Mouse (Mus musculus) adrenal gland (tissue): ENCODE measurements around the gene Cdc42ep2.
"Not testable (repeated sequence)": the region's sequence is repeated elsewhere in the genome, so short reads cannot be mapped to it uniquely, and the experiment has no call there.

Source experiments
- intact Hi-C: fragments of 180-260 bp; cut with DNase I; formaldehyde crosslinking; loops from one replicate; pipeline ENCODE4 v1.15.1; 2025

Cdc42ep2 gene

DNA sequence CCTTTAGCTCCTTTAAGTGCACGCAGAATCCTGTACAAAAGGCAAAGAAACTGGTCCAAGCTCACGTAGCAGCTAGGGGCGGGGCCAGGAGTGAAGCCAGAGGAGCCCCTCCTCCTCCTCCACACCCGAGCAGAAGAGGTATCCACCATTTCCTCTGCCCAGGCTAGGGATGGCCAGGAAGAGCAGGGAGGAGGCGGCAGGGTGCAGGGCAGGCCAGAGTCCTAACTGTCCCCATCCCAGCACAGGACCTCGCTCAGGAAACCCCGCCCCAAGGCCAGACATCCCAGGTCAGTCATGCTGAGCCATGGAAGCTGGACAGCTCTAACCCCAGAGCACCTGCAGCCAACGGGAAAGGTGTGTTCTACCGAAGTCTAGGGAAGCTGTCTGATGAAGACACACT is 2.9 kb downstream of the Cdc42ep2 start:
- intact Hi-C loops: no loop called here

DNA sequence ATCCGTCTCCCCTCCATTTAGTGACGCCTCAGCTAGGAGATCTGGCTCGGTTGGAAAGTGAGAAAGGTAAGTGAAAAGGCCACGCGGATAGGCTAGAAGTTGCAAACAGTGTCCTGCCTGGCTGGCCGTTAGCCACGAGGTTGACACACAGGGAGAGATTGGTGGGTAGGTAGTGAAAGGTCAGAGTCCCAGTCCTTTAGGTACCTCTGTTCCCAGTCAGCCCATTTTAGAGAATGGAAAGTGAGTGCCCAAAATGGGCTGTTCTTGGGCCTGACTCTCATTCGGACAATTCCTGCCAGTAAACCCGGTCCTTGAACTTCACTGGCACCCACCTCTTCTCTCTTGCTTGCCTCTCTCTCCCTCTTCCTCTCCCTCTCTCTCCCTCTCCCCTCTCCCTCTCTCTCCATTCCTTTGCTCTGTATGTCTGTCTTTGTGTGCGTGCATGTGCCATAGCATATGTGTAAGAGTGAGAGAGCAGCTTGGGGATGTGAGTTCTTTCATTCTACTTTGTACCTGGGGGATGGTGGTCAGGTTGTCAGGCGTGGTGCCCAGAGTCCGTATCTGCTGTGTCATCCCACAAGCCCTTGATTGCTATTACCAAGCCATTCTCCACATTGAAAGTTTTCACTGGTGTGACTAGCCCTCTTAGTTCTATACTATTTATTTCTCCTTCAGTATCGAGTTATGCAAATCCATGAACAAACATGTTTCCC is 11.5 kb downstream of the Cdc42ep2 start, which contains the start of gene Dpf2:
Gene Dpf2, minus strand, starts transcription at position 4 of the 713 bp plus-strand sequence.
- intact Hi-C loops: no loop called here

DNA sequence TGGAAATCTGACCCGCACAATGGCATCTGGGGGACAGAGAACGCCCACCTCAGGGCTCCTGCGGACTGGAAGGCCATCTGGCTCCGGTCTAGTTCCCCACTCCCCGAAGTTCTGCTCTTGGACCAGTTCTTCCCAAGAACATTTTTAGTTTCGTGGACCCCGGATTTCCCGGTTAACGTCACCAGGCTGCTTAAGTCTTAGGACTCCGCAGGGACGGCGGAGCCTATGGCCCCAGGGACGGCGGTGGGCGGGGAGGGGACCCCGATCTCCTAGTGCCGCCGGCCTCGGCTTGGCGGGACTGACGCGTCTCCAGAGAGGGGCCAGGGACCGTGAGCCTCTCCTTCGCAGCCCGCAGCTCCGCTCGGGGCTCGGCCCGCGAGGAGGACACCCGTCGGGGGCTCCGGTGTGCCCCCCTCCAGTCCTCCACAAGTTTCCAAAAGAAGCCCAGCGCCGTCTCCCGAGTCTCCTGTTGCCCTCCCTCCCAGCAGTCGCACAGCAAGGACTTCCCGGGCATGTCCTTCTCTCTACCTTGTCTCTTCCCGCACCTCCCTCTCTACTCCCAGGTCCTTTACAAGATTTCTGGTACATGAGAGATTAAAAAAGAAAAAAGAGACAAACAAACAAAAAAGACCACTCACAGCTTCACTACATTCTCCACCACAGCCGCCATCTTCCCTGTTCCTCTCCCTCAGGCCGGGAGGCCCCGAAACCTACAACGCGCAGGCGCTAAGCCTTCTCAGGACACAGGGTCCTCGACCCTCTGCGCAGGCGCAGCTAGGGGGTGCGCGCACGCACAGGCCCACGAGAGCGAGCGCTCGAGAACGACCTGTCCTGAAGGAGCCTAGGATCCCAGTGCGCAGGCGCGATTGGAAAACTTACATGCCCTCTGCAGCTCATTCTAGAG is 12.3 kb downstream of the Cdc42ep2 start:
- intact Hi-C loops: no loop called here

DNA sequence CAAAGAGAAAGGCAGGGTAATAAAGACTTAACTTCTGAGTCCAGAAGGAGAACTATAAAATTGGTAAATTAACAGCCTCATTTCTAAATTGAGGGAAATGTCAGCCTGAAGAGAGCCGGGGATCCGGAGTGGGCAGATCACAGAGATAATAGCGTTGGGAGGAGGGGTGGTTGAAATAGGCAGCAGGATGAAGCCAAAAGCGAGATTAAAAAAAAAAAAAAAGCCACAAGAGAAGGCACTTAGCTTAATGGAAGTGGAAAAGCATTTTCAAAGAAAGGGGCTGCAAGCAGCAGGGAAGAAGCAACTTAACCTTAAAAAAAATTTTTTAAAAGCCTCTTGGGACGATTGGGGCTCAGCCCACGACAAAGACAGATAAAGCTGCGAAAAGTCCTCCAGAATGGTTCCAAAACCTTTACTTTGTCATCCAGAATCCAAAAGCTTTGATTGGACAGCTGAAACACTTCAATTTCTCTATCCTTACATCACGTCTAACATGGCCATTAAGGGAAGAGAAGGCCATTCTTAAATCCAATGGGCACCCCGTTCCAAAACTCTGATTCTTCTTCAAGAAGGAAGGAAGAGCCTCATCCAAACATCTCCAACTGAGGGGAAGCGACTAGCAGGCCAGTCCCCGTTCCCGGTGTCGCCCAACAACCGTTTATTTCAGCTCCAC is 13.1 kb downstream of the Cdc42ep2 start:
- intact Hi-C loops: no loop called here

DNA sequence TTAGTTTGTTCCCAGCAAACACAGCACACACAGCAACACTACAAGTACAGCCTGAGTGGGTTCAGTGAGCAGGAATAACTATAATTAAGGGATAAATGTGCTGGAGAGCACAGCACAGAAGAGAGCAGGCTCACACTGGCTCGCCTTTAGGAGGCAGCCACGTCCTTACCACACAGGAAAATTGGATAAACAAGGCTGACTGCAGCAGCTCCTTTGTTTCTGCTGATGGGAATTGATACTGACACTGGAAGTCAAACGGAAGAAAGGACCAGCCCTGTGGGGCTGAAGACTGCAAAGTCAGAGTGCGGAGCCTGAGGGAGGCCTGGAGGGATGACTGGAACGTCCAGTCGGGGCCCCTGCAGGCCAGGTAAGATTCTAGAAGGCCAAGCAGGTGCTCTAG is 14.4 kb downstream of the Cdc42ep2 start:
- intact Hi-C loops: no loop called here

DNA sequence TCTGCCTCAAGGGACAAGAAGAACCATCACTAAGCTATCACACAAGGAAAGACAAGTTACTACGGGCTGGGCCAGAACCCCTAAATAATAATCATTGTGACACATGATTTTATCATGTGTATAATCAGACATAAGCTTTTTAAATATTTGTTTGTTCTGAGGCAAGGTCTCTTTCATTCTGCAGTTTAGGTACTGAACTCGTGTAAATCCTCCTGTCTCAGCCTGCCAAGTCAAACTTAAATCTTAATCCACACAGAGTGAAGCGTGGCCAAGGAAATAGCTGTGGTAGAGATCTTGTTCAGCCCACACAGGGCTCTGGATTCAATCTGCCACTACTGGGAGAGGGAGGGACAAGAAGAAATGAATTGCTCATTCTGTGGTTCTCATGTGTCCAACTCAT is 17.3 kb downstream of the Cdc42ep2 start:
- intact Hi-C loops: no loop called here

DNA sequence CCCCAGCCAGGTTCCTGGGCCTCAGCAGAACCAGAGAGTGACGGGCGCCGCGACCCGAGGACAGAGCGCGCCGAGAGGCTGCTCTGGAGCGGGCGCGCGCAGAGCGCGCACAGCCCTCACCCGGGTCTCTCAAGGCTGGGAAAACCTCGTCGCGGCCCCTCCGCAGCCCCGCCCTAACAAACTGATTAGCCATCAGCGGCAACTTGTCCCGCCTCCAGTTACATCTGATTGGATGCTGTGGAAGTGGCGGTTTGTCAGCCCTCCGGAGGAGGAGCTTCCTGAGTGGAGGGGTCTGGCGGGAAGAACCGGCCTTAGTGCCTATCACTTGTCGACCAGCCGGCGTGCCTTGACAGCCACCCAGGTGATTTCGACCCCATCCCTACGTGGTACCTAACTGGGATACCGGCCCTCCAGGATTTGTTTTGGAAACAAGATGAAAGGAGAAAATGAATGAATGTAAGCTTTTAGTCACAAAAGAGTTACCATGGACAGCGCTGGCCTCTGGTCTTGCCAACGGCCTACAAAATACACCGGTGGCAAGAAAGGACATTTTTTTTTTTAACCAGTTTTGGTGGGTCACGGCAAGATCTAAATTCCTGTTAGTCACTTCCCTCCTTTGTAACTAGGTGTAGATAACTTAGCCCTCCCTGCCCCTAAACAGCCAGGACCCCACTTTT is 30.5 kb downstream of the Cdc42ep2 start, which contains the start of gene Tigd3:
Gene Tigd3, minus strand, starts transcription at position 148 of the 677 bp plus-strand sequence.
- intact Hi-C loops: no loop called here

DNA sequence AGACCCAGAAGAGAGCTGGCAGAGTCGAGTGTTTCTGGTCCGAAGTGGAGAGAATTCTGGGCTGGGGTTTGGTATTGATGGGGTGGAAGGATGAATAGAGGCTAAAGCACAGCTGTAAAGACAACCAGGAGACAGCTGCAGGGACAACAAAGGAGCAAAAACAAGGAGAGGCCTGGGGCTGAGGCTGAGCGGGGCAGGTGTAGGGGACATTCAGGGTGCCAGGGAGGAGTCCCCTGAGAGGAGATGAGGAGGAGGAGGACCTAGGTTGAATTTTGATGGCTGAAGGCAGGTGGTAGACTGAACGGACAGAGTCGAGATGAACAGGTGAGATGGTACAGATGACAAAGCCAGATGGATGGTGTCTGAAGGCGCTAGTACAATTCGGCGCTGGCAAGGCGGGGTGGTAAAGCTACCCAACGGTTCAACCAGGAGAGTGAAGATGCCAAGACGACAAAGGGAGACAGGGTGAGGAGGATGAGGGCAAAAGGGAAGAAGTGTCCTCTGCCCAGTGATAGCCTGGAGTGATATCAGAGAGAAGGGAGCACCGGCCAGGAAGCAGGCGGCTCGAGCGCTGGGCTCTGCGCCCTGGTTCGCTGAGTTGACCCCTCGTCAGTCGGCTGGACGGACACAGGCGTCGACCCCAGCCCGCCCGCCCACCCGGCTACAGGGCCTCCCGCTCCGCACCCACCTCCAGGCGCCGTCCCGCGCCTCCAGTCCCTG is 31.2 kb downstream of the Cdc42ep2 start:
- intact Hi-C loops: no loop called here

DNA sequence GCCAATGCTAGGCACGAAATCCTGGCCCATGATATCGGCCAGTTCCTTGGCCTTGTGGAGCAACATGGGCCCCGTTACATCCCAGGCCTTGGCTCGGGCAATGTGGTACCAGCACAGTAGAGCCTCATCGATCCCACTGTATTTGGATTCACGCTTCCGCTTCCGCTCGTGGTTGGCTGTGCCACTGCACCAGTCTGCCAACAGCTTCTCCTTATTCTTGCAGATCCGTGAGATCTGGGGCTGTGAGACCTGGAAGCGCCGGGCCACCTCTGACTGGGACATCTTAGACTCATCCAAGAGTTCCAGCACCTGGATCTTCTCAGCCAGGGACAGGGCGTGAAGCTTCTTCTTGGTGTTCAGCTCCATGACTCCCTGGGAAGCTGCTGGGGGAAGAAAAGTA is 31.9 kb downstream of the Cdc42ep2 start:
- intact Hi-C loops: no loop called here

DNA sequence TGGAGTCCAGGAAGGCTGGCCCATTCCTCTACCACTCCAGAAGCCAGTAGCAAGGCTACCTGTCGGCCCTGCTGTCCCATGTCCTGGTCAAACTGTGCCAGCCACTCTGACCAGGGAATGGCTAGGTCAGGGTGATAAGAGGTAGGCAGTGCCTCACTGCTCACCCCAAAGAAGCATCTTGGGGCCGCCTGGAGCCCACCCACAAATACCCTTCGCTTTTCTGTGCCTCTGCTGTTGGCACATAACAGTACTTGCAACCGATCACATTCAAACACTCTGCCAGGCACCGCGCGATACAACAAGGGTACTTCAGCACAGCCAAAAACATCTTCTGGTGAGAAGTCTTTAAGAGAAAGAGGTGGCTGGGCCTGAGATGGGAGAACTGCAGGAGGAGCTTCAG is 32.4 kb downstream of the Cdc42ep2 start:
- intact Hi-C loops: no loop called here

DNA sequence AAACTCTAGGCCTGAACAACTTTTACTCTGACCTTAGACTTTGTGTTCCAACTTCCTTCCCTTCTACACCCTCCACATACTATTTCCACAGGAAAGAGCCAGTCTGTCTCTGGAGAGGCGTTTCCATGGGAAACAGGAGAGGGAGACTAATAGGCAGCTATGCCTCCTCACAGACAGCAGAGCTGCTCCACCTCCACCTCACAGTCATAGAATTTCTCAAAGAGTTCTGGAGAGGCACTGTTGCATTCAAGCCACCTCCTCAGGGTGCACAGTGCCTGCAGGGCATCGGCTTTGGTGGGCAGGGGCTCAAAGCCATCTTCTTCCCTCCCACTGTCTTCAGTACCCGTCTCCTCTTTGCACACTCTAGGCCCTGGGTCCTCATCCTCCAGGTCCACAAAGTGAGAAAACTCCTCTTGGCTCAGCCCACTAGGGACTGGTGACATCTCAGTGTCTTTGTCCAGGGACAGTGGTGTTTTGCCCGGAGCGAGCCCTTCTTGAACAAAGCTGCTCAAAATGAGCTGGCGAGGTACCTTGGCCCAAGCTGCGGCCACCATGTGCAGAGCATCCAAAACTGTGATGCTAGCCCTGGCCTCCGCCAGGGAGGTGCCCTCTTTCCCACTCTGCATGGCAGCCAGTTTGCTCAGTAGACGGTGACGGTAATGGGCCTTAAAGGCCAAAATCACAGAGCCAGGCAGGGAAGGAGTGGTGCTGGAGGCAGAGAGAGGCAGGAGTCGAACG is 32.9 kb downstream of the Cdc42ep2 start:
- intact Hi-C loops: no loop called here

DNA sequence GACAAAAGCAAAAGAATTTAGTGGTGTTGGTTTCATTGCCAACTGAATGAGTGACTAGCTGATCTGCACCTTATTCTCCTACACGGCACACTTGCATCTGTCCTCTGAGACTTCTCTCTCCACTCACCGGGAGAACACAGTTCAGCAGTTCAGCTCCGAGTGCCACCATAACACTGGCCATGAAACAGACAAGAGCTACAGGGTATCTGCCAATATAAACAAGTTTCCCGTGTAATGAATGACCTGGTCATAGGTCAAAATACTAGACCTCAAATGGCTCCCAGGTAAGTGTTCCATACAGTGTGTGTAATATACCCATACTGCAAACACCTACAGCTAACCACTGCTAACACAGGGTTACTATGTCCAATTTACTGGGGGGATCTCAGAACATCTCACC is 35.4 kb downstream of the Cdc42ep2 start:
- intact Hi-C loops: no loop called here

DNA sequence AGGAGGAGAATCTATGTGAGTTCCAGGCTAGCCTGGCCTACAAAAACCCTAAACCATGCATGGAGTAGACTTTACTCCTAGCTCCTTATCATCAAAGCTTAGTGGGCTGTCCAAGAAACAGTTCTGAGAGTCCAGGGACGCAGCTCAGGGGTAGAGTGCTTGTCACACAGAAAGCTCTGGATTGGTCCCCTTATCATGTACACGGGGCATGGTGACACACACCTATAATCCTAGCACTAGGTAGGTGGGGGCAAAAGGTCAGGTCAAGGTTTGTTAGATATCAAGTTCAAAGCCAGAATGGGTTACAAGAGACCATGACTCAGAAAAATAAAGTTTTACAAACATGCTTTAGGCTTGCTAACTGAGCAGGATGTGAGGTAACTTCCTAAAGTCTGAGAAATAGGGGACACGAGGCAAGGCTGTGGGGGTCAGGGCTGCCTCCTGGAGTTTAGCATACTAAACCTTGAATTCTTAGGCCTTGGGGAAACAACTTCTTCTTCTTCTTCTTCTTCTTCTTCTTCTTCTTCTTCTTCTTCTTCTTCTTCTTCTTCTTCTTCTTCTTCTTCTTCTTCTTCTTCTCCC is 37.3 kb downstream of the Cdc42ep2 start:
- intact Hi-C loops: no loop called here

DNA sequence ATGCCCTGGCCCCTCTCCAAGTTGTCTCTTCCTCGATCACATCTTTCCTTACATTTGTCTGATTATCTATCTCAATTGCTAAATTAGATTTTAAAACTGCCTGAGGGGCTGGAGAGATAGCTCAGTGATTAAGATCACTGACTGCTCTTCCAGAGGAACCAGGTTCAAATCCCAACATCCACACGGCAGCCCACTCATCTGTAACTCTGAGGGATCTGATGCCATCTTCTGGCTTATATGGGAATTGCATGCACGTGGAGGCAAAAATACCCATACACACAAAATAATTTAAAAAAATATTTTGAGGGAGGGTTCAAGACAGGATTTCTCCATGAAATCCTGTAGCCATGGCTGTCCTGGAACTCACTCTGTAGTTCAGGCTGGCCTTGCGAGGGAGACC is 38.8 kb downstream of the Cdc42ep2 start:
- intact Hi-C loops: no loop called here

DNA sequence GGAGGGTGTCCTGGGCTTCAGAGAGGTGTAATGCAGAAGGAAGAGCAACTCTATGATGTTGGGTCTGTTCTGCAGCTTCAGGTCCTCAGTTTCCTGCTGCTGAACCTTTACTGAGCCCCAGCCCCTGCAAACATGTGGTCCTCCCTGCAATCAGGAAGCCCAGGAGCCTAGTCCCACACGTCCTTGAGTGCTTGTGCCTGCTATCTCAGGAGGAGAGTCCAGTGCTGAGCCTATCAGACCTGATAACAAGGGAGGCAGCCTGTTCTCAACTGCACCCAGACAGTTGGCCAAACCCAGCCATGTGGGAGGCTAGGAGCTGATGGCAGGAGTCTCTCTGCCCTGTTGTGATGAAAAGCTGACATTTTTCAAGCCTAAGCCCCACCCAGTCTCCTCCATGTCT is 40.7 kb downstream of the Cdc42ep2 start:
- intact Hi-C loops: no loop called here

DNA sequence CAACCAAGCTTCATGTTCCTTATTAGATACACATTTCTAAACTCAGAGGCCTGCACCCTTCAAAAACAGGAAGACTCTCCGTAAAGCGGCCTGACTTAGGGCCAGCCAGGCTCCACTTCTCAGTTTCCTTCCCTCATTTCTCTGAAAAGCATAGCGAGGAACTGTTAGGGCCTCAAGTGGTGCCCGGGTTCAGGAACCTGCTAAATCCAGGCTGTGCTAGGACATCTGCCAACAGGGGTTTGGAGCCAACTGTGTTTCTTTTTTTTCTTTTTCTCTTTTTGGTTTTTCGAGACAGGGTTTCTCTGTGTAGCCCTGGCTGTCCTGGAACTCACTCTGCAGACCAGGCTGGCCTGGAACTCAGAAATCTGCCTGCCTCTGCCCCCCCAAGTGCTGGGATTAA is 42.5 kb downstream of the Cdc42ep2 start:
- intact Hi-C loops: not testable (repeated sequence)

DNA sequence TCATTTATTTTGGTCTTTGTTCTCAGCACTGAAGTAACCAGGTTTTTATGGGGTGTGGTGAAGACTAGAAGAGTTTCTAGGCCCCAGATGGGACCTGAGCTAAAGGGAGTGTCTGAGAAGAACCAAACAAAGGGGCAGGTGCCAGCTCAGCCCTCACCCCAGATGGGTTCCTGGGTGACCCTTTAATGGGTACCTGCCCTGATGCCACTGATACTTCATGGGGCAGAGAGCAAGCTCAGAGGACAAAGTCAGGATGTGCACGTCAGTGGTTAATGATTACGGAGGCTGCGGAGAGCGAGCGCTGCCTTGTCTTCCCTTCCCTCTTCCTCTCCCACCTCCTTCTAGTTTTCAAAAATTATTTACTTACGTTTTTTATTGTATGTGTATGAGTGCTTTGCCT is 43.5 kb downstream of the Cdc42ep2 start:
- intact Hi-C loops: no loop called here

DNA sequence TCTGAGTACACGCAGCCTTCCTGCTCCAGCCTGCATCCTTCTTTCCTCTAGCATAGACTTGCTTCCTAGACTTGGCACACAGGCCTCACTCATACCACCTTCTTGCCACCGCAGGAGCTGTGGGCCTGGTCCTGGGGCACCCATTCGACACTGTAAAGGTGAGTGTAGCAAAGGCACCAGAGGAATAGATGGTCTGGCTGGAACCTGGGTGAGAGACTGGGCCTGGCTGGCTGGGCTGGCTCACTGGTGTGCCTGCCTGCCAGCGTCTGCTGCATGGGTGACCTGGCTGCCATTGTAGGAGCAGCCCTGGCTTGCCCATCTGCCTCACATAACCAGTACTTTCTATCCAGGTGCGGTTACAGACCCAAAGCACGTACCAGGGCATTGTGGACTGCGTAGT is 44.9 kb downstream of the Cdc42ep2 start:
- intact Hi-C loops: loop anchor here (2.0 kb wide), 2 partner anchors 29 to 85 kb away; no protein-coding TSS in a partner anchor

DNA sequence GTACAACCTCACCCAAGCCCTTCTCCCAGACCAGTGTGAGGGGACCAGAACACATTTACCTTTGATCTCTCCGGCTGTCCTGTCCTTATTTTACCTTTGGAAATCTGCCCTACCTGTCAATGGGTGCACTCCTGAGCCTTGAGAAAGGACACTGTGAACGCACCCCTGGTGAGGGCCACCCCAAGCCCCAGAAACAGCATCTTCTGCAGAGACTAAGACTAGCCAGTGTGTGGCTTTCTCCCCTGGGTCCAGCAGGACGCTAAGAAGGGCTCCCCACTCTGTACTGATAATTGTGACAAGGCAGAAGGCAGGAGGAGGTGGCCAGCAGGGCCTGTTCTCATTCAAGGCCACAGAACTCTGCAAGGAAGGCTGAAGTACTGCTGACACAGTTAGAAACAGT is 45.7 kb downstream of the Cdc42ep2 start:
- intact Hi-C loops: loop anchor here (2.0 kb wide), 2 partner anchors 28 to 84 kb away; no protein-coding TSS in a partner anchor
